Mouse (Mus musculus): Measurements from ENCODE around the gene Acr.

The Acr gene

DNA sequence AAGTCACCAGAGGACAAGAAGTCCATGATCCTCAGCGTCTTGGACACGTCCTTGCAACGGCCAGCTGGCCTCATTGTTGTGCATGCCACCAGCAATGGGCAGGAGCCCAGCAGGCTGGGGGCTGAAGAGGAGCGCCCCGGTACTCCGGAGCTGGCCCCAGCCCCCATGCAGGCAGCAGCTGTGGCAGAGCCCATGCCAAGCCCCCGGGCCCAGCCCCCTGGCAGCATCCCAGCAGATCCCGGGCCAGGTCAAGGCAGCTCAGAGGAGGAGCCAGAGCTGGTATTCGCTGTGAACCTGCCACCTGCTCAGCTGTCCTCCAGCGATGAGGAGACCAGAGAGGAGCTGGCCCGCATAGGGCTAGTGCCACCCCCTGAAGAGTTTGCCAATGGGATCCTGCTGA is 19.3 kb upstream of the Acr start:
- peak; percentile 92 for DNase-seq

DNA sequence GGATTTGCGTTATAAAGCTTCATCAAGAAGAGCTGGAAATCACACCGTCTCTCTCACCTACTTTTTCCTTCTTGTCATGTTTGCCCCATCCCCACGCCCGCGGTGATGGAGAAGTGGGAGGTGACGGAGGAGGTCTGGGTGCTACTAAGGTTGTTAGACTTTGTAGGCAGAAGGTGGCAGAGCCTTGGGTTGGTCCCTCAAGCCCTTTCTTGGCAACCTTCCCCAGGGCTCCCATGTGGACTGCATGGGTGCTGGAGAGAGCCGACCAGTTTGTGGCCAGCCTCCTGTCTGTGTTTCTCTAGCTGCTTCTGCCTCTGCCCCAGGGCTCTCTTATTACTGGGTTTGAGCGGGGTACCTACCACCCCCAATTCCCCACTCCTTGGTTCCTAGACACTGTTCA is 17.6 kb upstream of the Acr start:
- DNase-seq: peak; percentile 50

DNA sequence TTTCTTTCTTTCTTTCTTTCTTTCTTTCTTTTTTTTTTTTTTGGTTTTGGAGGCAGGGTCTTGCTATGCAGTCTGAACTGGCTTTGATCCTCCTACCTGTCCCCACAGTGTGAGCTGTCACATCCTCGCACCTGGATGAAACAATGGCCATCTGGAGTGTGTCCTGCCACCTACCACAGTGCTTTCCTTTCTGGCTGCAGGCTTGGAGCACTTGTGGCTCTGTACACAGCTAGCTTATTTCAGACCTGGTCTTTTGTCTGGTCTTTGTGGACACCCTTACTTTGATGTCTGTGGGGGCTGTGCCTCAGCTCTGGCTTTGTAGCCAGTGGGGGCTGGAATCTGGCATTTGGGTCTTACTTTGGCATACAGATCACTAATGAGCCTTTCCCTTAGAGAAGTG is 16.4 kb upstream of the Acr start:
- no peak for DNase-seq

DNA sequence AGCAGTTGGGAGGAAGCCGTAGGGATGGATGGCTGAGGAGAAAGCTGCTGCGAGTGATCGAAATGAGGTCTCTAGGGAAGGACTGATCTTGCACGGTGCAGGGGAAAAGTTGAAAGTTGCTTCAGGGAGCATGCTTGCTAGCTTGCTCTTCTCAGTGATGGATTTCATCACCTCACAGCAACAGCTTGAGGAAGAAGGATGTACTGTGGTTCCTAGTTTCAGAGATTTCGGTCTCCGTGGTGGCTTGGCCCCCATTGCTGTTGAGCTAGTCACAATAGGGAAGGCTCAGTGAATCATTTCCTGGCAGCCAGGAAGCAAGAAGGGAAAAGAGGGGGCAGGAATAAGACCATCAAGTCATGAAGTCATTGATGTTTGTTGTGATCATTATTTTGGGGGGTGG is 12.5 kb upstream of the Acr start:
- DNase-seq: no peak

DNA sequence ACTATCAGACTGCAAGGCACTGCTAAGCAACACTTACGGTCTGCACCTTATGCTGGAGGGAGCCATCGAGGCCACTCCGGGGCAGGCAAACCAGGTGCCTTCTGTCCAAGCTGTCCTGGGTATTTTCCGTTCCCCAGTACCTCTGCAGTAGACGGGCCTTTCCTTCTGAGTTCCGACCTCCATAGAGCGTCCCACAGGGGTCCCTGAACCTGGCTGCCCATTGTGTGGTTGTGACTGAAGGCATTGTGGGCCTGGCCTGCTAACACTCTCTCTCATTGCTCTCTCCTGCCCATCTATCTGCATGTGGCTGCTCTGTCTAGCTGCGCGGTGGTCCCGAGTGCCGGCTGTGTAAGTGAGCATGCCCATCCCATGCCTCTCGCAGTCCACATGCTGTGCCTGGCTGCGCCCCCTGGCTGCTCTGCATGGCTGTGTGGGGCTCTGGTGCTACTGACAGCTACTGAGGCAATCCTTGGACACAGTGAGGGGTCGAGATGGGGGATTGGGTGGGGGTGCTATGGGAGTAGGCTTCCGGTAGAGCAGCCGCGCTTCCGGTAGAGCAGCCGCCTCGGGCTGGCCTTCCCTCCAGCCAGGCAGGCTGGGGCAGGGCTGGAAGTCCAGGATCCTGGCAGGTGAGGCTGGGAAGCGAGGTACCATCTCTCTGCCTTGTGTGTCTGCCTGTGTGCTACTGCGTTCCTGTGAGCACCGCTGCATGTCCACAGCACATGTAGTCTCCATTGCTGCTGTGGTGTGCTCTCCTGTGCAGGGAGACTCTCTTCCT is 11.5 kb upstream of the Acr start:
- DNase-seq: no peak

DNA sequence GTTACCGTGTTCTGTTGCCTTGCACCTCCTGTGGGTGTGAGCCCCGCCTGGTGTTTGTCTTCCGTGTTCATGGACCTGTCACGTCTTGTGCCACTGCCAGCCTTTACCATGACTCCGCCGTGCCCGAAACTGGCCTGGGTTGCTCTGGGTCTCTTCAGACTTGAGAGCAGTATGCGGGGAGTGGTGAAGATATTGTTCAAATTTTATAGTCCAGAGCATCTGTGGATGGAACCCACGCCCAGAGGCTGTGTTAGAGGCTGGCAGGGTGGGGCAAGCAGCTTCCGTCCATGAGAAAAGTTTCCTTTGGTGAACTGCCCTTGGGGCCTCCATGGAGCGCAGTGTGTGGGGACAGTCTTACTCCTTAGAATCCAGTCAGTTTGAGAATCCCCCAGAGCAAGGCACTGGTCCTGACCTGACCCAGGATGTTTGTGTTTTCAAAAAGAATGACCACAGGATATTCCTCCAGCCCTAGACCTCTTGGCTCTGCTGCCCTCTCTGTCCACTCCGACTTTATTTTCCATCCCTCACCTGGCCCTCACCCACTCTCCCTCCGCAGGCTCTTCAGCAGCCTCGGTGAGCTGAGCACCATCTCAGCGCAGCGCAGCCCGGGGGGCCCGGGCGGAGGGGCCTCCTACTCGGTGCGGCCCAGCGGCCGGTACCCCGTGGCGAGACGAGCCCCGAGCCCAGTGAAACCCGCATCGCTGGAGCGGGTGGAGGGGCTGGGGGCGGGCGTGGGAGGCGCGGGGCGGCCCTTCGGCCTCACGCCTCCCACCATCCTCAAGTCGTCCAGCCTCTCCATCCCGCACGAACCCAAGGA is 10.7 kb upstream of the Acr start:
- DNase-seq: no peak

DNA sequence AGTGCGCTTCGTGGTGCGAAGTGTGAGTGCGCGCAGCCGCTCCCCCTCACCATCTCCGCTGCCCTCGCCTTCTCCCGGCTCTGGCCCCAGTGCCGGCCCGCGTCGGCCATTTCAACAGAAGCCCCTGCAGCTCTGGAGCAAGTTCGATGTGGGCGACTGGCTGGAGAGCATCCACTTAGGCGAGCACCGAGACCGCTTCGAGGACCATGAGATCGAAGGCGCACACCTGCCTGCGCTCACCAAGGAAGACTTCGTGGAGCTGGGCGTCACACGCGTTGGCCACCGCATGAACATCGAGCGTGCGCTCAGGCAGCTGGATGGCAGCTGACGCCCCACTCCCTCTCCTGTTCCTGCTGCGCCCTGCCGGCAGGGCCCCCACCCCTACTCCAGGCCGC is 10.1 kb upstream of the Acr start:
- no peak for DNase-seq

DNA sequence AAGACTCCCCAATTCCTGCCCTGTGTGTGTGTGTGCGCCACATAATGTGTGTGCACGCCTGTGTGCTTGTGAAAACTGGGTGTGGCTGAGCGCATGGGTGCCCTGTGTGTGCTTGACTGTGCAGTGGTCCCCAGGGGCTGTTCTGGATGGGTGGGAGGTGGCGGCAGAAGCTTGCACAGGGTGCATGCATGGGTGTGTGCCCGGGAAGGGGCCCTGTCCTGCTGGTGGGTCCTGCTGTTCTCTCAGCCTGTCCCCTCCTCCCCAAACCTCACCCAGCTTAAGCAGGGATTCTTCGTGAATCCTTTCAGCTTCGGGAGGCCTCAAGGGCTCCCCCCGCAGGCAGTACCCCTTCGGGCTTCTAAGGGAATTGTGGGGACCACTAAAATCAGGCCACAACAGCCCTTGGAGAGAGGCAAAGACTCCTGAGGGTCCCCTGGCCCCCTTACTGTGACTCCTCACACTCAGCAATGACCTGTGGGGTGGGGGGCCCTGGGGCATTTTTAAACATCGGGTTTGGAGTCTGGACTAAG is 8.9 kb upstream of the Acr start:
- DNase-seq: no peak

DNA sequence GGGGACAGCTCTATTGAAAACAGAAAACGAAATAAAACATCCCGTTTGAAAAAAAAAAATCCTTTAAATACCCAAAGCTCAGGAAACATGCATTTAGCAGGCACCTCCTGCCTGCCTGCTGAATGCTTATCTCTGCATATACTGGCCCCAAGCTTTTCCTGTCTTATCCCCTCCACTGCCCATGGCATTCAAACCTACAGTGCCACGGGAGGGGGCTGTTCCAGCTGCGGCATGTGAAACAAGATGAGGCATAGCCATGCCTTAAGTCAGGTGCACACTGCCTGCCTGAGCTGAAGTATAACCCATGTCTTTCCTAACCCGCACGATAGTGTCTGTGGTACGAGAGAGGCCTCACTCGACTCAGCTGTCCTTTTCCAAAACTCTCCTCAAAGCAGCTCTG is 4.0 kb downstream of the Acr start:
- no peak for DNase-seq

DNA sequence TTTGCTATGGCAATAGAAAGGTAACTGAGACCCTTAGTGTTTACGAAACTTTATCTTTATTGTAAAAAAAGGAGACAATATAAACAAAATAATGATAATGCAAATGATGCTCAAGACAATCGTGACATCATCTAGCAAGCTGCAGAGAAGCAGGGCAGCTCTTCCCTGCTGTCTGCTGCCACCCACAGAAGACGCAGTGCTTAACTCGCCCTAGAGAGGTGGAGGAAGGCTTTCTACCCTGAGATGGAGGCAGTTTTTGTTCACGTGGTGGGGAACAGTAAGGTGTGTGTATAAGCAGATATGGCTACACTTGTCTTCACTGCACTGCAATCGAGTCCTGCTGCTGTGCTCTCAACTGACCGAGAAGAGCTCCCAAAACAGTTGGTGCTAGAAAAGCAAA is 14.4 kb downstream of the Acr start:
- DNase-seq: no peak

DNA sequence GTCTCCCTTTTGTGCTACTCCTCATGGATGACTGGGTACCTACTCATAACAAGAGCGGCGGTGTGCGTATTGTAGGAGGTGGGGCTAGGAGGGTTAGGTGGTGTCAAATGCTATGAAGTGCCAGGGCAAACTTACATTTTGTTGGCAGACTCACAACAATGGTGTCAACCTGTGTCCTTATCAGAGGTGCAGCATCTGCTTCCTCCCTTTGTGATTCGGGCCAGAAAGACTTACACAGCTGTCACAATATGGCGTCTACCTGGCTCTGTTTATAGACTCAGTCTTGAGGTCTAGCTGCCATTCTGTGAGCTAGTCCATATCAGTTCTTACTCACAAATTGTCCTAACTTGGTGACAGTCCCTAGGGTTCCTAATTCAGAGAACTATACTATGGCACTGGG is 17.0 kb downstream of the Acr start:
- no peak for DNase-seq

DNA sequence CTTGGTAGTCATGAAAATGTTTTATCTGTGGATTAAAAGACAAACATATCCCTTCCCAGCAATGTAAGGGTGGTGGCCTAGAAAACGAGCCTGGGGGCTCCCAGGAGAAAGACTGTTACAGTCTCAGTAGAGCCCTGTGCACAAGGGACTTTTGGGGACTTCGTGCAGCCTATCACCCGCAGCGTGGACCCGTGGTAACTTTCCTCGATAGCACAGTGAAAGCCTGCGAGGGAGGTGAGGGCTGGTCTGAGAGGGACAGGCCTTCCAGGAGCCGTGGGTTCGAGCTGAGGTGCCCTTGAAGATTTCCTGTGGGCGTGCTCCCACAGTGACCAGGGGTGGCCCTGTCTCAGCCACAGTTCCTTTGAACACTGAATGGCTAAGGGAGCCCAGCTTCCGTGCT is 17.5 kb downstream of the Acr start:
- DNase-seq: no peak

DNA sequence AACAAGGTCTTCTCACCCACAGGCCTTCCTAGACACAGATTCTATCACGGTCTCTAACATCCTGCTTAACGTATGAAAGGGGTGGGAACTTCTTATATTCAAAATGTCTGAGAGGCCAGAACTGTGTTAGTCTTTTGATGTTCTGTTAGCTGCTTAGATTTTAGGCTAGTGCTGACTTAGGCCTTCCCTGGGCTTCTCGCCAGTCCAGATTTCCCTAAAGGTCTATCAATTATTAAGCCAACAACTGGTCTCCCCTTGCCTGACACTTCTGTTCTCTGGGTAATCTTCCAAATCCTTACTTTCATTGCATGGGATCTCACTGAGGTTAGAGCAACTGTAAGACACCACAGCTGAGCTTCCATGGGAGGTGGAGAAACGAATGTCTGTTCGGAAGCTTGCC is 21.0 kb downstream of the Acr start:
- no peak for DNase-seq

DNA sequence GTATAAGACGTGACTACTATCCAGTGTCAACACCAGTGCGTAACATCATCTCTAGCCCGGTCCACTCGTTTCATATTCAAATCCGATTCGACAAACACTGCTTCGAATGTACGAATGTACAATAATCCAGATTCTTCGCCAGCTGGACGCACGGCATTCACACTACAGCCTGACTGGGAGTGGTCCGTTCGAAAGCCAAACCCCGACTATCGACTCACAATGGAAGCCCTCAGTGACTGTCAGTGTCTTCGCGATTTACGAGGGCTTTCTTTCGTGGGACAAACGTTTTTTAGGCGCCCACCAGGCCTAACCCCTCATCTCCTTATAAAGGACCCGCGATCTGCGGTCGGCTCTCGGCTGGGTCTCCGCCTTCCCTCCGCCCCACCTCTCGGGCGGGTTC is 23.2 kb downstream of the Acr start:
- DNase-seq: no peak

DNA sequence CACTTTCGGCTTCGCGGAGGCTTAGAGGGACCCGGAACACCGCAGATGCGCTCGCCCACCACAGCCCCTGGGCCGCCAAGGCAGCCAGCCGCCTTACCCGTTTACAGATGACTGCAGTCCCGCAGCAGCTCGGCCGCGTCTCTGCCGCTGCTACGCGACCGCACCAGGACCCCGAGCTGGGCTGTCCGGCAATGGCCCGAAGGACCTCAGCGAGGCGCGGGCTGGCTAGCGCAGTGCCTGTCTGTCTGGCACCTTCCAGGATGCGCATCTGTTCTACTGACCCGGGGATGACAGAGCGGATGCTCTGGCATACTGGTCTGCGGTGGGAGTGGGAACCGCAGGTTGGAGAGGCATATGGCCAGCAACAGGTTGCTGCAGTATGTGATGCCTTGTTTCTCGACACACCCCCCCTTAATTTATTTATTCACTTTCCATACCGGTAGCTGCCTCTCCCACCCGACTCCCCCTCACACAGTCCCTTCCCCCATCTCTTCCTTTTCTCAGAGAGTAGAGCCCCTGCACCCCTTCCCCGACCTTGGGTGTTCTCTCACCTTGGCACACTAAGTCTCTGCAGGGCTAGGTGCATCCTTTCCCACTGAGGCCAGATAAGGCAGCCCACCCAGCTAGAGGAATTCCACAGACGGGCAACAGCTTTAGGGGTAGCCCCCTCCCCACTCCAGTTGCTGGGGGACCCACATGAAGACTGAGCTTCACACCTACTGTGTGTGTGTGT is 23.8 kb downstream of the Acr start, which contains the start of gene Rabl2:
TSS of gene Rabl2 (minus strand) at position 201 of the 733 bp plus-strand sequence.
- peak; percentile 78 for DNase-seq

DNA sequence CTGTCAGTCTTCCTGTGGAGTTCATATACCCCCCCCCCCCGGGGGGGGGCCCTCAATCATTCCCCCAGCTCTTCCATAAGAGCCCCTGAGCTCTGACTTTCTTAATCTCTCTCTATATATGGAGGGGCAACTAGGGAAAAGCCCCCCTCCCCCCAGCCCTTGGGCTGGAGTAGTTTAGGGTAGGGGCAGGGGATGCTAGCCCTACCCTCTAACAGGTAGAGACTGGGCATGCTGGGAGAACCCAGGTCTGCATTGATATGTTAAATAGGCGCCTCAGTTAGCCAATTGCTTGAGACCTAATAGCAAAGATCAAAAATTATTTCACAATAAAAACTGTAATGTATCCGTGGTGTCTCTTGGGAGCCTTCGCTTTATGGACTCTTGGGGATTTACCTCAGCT is 24.4 kb downstream of the Acr start:
- no peak for DNase-seq

DNA sequence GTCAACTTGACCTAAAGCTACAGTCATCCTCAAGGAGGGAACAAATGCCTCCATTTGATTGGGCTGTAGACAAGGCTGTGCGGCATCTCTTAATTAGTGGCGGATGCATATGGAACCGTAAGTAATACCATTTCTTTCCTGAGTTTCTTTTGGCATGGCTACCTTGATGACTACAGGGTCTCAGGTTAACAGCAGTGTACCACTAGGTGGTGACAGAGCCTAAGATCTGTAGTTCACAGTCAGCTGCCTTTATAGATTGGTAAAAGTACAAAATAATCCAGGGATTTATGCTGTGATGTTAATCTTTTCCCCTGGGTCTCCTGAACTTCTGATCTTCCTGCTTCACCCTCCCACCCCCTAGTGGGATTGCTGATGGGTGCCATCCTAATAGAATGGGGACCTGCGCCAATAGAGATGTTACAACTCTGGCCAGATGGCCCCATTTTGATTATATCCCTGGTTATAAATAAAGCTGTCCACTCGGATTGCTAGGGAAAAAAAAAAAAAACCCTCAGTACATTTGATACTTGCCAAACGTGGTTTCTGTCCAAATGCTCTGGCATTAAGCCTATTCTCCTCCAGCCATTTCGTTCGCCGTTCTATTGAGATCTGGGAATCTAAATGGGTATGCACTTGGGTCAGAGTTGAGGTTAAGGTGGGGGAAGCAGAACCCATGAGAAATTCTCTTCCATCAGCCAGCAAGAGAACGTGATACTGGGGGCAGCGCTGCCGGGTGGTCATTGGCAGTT is 37.9 kb downstream of the Acr start:
- no peak for DNase-seq

DNA sequence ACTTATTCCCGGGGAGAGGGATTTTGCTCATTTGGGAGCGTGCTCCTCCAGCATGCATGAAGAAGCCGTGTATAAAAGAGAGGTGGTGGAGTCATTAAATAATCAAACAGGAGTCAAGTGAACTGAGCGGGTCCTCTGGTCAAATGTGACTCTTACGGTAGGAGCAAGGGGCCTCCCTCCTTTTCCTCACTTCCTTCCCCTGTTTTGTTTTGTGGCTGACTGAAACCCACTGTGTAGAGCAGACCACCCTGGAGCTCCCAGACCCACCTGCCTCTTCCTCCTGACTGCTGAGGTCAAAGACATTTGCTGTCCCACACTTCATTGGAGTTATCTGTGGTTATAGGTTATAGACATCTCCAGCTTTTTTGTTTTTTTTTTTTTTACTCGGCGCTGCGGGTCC is 39.4 kb downstream of the Acr start:
- DNase-seq: no peak

DNA sequence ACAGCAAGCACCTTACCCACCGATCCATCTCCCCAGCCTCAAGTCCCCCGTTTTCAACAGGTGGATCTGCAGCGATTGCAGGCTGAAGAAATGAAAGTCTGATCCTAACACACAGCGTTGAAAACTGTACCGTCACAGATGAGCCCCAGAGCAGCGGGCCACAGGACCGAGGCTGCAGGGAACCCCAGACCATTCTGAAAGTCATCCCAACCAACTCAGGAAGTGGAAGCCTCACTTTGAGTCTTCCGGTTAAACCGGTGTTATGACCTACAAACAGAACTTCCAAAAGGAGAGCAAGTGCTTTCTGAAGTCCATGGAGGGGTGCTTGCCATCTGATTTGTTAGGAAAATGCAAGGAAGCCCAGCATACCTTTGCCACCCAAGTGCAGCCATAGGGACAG is 39.8 kb downstream of the Acr start:
- no peak for DNase-seq

DNA sequence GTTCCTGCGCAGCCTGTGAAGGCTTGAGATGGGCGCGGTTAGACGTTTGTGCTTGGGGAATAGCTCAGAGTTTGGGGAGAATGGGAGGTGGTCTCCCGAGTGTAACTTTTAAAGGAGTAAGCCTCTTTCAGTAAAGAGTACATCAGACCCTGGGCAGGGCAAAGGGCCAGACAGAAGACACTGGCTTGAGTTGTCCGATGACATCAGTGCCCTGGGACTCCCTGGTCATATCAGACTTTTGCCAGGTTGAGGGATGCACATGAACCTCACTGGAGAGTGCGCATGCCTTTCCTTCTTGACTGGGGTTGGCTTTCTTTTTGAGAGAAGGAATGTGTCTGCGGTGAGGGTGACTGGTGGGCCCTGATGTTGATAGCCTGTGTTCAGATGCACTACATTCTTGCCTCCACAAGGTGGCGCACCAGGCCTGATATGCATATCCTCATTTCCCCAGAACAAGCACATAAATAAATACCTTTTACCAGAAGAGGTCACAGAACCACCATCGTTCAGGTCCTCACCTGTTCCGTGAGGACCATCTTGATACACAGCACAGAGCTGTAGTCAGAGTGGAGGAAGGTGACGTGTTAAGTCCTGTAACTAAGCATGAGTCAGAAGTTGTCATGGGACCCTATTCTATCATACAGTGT is 54.3 kb downstream of the Acr start:
- DNase-seq: peak; percentile 10

DNA sequence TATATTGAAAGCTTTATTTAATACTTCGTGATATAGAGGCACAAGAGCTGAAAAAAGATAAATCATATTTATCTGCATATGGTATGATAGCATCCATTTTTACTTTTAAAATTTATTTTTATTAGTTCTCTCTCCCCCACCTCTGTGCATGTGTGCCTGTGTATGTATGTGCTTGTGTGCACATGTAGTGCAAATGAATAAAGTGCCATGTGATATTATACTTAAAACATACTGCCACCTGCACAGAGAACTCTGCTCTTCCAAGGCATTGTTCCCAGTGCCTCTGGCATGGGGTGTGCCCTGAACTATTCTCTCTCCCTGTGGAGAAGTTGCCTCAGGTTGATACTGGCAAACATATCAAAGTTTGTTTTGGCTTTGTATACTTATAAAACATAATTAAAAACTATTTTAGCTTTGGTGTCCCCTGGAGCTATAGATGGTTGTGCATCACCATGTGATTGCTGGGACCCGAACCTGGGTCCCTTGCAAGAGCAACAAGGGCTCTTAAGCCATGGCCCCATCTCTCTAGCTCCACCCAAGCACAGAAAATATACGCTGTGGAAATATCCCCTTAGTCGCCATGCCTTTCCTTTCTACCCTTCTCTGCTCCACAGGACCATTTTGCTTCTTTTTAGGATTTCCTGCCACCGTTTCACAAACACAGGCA is 55.0 kb downstream of the Acr start:
- DNase-seq: no peak

DNA sequence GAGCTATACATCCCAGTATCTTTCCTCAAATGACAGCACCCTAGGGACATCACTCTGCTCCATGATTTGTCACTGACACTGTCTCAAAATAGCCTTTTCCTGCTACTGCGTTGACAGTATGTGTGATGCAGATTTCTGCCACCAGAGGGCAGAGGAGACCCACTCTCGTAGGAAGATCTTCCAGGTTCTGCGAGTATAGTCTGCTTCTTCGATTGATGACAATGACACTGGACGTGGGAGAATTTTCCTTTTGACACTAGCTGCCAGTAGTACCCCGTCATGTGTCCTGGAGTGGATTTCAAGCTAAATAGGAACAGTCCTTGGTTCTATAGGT is 55.5 kb downstream of the Acr start:
- DNase-seq: peak; percentile 63
